Mouse (Mus musculus) right cerebral cortex, adult 2 months (tissue): Measurements from ENCODE around the gene Srebf1.

Source experiments
- DNase-seq, 2 experiments: peaks; one replicate each; pipeline ENCODE4 v3.0.0; 2021 to 2022; ENCODE audit warnings: low spot score in 2 of 2

Gene Srebf1

DNA sequence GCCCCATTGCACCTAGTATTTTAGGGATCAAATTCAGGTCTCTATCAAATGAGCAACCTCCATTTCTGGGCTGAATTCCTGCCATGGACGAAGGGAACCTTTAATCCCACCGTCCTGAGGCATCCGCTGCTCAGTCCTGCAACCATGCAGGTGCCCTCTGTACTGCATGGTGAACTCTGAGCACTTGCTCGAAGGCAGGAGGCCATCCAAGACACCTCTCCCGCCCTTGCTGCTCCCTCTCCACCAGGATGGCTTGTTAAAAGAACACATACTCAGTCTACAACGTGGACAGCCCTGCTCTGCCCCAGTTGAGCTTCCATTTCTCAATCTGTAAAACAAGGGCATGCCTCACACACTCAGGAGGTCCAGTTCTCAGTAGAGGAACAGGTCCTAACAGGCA, 14.2 kb downstream of the Srebf1 start:
- no peak for DNase-seq

DNA sequence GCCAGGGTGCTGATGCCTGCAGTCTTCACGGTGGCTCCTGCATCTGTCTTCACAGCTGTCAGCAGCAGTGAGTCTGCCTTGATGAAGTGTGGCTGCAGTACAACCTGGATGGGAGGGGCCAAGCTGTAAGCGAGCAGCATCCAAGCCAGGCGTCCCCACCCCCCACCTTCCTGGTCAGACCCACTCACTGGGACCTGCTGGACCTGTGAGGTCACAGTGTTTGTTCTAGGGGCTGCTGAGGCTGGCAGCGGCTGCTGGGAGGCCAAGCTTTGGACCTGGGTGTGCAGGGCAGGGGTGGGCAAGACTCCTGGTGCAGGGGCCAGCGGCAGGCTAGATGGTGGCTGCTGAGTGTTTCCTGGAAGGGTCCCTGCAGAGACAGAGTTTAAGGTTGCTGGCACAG, 16.2 kb downstream of the Srebf1 start:
- no peak for DNase-seq

DNA sequence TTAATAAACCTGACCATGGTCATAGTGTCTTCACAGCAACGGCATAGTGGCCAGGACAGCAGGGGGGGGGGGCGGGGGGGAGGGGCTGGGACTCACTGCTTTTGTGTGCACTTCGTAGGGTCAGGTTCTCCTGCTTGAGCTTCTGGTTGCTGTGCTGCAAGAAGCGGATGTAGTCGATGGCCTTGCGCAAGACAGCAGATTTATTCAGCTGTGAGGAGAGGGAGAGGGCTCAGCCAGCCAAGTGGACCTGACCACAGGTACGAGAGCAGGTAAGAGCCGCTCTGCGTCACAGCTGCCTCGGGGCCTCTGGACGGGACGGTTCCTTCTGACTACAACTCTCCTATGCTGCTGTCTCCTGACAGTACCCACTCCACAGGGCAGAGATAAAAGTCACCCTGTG, 17.4 kb downstream of the Srebf1 start:
- DNase-seq: no peak

DNA sequence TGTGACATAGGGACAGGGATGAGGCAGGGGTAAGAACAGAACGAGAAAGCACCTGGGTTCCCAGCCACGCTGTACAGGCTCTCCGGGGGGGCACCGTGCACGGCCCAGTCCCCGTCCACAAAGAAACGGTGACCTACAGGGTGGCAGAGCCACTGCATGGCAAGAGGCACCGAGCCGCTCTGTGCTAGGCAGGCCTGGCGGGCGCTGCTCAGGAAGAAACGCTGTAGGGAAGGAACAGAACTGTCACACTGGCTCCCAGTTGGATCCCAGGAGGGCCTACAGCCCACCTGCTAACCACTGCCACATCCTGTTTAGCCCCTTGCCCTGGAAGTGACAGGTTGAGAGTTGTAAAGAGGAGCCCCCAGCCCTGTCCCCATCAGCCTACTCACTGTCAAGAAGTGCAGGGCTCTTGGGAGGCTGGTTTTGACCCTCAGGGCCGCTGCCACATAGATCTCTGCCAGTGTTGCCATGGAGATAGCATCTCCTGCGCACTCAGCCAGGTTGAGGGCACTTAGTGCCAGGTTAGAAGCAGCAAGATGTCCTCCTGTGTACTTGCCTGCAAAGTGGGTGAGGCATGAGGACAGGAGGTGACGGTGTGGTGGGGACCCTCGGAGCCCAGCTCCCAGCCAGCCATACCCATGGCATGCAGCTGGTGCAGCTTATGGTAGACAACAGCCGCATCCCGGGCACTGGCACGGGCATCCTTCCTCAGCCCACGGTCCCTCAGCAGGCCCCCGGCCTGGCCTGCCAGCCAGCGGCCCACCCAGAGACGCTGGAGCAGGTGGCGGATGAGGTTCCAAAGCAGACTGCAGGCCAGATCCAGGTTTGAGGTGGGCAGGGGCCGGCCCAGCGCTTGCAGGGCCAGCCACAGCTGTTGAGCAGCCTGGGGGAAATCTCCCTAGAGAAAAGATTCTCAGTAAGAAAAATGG, 19.4 kb downstream of the Srebf1 start:
- no peak for DNase-seq

DNA sequence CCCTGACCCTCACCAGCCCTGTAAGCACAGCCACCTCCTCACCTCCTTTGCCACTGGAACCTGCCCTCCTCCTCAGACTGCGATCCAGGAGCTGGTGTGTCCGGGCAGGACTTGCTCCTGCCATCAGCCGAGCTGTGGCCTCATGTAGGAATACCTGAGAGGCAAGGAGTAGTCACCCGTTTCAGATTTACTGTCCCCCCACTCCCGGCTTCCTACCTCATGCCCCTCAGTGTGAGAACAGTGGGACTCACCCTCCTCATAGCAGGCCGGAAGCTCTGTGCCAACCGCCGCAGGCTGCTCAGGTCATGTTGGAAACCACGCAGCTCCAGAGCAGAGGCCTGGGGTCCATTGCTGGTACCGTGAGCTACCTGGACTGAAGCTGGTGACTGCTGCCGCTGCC, 22.0 kb downstream of the Srebf1 start:
- DNase-seq: no peak

DNA sequence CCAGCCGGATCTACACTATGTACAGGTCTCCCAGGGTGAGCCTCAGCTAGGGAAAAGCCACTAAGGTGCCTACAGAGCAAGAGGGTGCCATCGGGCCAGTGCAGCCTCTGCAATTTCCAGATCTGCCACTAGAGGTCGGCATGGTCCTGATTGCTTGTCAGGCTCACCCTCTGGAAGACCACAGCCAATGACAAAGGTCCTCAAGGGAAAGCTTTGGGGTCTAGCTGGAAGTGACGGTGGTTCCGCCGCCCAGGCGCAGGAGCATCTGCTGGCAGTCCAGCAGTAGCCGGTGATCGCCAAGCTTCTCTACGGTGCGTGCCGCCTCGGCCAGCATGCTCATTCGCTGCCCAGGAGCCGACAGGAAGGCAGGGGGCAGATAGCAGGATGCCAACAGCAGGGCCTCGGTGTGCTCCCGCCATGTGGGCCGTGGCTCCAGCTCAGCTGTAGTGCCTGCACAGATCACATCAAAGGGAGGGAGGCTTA, 22.6 kb downstream of the Srebf1 start:
- peak; percentile 96 to 97 for DNase-seq

DNA sequence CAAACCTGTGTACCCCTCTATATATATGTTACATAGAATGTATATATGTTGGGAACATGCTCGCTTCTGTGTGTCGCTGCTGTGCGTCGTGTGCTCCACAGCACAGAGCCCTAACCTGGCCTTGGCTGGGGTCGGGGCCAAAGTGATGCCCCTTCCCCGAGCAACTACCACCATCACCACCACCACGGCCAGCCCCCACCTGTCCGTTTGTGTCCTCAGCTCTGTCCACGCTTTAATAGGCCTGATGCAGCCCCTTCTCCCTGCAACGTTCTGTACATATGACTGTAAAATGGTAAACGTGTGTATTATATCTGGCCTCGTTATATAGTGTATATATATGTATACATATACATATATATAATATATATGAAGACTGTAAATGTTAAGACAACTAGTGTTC, 23.7 kb downstream of the Srebf1 start:
- DNase-seq: no peak

DNA sequence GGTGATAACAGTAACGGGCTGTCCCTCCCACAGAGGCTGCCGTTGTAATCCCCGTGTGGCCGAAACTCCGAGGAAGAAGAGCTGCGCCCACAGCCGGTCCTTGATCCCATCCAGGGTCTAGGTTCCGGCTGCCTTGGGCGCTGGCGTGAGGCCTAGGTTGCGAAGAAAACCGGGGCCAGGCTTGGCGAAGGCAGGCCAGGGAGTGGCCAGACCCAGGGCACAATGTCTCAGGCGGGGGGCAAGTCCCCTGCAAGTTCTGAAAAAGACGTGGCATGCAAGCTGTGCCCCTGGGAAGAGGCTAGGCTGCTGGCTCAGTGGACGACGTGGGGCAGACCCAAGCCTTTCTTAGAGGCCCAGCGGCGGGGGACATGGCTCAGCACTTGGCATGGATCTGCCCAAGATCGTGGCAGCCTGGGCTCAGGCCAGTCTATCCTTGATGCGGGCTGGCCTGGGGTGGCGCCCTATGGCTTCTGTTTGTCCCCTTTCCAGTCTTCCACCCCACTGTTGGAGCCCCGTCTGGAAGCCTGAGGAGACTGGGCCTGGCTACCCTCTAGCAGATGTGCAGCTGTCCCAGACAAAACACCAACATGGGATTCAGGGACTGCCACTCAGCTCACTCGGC, 24.3 kb downstream of the Srebf1 start:
- DNase-seq: no peak

DNA sequence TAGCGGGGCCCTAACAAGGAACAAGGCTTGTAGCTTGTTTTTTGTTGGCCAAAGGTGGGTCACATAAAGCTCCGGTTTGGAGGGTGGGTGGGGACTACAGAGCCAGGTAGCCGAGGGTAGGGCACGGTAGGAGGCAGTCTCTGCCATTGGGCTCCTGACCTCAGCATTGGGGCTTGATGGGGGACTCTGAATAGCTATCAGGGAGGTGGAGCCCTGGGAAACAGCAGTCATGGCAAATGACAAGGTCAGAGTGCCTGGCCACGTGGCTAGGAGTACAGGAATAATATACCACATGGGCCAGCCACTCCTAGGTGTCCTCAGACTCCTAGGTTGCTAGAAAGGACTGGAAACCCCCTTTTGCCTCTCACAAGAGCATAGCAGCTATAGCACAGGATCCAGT, 26.0 kb downstream of the Srebf1 start:
- DNase-seq: no peak

DNA sequence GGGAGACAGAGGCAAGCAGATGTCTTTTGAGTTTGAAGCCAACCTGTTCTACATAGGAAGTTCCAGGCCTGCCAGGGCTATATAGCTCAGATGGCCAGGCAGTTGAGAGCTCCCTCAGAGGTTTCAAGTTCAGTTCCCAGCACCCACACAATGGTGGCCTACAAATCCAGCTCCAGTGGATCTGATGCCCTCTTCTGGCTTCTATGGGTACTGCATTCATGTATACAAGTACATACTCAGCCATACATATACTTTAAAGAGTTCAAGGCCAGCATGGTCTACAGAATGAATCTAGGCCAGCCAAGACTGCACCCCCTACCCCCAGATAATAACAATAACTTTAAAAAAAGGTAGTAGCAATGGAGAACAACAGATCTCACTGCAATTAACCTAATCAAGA, 27.3 kb downstream of the Srebf1 start:
- DNase-seq: no peak

DNA sequence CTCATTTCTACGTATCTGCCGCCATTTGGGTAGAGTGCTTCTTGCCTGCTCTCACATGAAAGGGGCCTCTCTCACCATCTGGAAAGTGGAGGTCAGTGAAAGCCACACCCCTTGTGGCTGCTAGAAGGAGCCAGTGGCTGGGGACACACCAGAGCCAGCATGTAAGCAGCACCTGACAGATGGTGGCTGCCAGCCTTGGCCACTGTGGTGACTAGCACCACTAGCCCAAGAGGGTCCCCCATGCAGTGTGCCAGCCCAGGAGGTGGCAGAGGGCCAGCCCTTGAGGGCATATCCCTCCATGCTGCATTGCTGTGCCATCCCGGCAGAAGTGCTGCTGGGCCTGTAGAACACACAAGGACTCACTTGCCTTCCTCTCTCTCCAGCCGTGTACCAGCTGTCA, 28.8 kb downstream of the Srebf1 start:
- DNase-seq: no peak

DNA sequence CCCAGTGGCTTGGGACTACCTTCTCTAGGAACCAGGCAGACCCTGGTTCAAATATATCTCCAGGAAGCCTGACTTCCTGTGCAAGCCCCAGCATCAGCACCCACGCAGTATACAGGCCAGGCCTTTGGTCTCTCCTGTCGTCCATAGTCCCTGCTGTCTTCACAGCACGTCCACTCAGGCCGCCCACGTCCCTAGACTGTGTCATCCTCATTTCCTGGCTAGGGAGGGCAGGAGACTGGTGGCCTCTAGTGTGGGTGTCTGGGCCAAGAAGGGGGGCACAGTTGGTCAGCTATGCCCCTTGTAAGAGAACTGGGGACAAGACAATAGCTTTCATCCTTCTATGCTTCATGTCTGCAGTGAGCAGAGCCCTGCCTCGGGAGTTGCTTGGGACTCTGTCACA, 29.8 kb downstream of the Srebf1 start:
- no peak for DNase-seq

DNA sequence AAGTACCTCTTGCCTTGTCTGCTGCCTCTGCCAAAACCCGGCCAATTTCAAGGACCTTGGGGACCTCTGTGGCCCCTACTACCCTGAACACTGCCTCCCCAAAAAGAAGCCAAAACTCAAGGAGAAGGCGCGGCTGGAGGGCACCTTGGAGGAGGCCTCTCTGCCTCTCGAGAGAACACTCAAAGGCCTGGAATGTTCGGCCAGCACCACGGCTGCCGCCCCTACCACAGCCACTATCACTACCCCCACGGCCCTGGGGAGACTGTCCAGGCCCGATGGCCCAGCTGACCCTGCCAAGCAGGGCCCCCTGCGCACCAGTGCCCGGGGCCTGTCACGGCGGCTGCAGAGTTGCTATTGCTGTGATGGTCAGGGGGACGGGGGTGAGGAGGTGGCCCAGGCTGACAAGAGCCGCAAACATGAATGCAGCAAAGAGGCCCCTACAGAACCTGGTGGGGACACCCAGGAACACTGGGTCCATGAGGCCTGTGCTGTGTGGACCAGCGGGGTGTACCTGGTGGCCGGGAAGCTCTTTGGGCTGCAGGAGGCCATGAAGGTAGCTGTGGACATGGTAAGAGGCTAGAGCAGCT, 32.2 kb downstream of the Srebf1 start:
- DNase-seq: no peak

DNA sequence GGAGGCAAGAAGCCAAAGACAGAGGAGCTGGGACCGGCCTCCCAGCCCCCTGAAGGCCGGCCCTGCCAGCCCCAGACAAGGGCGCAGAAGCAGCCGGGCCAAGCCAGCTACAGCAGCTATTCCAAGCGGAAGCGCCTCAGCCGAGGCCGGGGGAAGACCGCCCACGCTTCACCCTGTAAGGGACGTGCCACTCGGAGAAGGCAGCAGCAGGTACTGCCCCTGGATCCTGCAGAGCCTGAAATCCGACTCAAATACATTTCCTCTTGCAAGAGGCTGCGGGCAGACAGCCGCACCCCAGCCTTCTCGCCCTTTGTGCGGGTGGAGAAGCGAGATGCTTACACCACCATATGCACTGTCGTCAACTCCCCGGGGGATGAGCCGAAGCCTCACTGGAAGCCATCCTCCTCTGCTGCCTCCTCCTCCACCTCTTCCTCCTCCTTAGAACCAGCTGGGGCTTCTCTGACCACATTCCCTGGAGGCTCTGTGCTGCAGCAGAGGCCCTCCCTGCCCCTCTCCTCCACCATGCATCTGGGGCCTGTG, 32.8 kb downstream of the Srebf1 start:
- no peak for DNase-seq

DNA sequence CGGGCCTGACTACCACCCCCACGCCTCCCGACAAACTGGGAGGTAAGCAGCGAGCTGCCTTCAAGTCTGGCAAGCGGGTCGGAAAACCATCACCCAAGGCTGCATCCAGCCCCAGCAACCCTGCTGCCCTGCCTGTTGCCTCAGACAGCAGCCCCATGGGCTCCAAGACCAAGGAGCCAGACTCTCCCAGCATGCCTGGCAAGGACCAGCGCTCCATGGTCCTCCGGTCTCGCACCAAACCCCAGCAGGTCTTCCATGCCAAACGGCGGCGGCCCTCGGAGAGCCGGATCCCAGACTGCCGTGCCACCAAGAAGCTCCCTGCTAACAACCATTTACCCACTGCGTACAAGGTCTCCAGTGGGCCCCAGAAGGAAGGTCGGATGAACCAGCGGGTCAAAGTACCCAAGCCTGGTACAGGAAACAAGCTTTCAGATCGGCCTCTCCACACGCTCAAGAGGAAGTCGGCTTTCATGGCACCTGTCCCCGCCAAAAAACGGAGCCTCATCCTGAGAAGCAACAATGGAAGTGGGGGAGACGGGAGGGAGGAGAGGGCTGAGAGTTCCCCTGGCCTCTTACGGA, 34.0 kb downstream of the Srebf1 start:
- DNase-seq: no peak

DNA sequence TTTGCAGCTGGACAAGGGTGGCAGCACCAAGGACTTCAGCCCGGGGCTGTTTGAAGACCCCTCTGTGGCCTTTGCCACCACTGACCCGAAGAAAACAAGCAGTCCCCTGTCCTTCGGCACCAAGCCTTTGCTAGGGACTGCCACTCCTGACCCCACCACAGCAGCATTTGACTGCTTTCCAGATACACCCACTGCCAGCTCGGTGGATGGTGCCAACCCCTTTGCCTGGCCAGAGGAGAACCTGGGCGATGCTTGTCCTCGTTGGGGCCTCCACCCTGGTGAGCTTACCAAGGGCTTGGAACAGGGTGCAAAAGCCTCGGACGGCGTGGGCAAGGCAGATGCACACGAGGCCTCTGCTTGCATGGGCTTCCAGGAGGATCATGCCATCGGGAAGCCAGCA, 35.3 kb downstream of the Srebf1 start:
- no peak for DNase-seq

DNA sequence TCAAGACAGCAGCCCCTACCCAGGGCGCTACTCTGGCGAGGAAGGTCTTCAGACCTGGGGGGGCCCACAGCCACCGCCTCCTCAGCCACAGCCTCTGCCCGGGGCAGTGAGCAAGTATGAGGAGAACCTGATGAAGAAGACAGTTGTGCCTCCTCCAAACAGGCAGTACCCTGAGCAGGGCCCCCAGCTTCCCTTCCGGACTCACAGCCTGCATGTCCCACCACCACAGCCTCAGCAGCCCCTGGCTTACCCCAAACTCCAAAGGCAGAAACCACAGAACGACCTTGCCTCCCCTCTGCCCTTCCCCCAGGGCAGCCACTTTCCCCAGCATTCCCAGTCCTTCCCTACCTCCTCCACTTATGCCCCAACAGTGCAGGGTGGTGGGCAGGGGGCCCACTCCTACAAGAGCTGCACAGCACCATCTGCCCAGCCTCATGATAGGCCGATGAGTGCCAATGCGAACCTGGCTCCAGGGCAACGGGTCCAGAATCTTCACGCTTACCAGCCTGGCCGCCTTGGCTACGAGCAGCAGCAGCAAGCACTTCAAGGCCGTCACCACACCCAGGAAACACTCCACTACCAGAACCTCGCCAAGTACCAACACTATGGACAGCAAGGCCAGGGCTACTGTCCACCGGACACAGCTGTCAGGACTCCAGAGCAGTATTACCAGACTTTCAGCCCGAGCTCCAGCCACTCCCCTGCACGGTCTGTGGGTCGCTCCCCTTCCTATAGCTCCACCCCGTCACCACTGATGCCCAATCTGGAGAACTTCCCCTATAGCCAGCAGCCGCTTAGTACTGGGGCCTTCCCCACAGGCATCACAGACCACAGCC, 36.8 kb downstream of the Srebf1 start:
- DNase-seq: no peak

DNA sequence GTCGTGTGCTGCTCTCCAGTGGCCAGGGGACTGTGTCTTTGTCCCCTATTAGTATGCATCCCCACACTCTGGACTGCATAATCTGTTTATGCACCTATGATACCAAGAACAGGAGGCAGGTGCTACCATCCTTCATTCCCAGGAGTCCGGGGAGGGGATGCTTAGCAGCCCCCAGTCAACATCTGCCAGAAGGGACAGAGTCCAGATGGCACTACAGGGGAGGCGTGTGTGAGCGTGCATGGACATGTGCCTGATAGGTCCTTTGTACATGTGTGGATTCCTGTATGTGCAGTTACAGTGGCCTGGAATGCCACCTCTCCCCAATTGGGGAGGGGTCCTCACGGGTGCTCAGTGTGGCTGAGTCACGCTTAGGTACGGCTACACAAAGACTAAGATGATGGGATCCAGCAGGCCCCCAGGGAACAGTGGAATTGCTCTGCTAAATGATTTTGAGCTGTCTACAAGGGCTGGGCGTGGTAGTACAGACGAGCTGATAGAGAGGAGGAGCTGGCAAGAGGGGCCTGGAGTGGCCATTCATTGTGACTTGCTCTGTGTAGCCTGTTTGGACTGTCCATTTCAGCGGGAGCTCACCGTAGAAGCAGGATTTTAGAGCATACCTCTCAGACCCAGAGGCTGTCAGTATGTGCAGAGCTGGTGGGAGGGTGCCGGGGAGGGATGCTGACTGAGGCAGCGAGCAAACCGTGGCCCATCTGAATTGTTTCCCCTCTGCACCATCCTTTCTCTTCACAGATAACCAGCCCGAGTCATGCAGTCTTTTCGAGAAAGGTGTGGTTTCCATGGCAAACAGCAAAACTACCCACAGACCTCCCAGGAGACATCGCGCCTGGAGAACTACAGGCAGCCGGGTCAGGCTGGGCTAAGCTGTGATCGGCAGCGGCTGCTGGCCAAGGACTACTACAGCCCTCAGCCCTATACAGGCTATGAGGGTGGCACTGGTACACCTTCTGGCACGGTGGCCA, 37.7 kb downstream of the Srebf1 start:
- DNase-seq: peak; percentile 62 to 70

DNA sequence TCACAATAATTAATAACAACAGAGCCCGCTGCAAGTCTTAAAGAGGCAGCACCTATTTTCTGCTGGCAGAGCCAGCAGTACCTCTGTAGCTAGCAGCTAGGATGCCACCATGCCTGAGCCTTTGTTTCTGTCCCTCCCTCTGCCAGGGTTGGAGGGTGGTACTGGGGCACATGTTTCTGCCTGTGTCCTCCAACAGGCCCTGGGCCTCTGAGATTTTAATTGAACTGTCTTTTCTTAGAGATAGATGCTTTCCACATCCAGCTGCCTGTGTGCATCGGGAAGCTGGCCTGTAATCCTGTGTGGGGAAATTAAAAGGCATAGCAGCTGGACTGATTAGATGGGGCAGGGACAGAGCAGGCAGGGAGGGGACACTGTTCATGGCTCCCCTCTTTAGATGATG, 39.6 kb downstream of the Srebf1 start:
- no peak for DNase-seq

DNA sequence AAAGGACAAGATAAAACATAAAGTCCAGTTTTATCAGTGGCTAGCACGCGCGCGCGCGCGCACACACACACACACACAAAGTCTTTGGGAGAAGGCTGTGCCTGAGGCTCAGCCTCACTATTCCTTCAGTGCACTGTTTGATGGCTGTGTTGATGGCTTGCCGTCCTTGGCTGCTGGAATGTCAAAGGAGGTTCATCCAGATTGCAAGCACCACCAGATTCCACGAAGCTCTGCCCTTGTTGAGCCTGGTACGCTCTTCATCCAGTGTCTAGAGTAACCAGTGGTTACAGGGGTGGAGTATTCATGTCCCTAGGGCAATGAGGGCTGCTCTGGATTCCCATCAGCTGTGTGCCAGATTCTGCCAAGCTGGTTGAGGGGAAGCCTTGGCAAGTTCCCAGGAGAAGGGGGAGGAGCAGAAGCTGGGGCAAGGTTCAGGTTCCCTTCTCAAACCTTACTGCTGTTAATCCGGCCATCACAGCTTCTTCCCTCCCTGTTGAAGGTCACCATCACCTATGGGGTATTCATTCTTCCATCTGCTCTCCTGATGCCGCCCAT, 40.2 kb downstream of the Srebf1 start:
- DNase-seq: no peak
